Mouse (Mus musculus): ENCODE data around the gene Lrwd1. TPM values are rescaled to one million over a fixed set of nuclear protein-coding genes. Genes with fewer than 3 reads are reported as not detected.

Lrwd1 gene
- polyA plus RNA-seq, 1 experiment from 2014 or later: 37.6 TPM

GRCm38 (mm10) chr5:136108486-136108885 lies 27.4 kb downstream of the Lrwd1 start:
- no peak overlapping the region for H3K9ac ChIP-seq
- no peaks in the 10 kb centered on the region for H3K36me3 ChIP-seq (ENCODE audit: insufficient read depth)
- no peak overlapping the region for H3K27ac ChIP-seq (ENCODE audit: low read depth)
- DNase-seq (no peak), ATAC-seq (ENCODE audit: insufficient read depth) (no peak)
- H3K4me3 ChIP-seq (ENCODE audit: low read depth, low read length): no peak overlapping the region
- H3K4me1 ChIP-seq (ENCODE audit: insufficient read depth): no peaks in the 10 kb centered on the region
- no peak overlapping the region for H3K4me2 ChIP-seq
- H3K27me3 ChIP-seq (ENCODE audit: insufficient read depth, low read length): no peaks in the 10 kb centered on the region
- no peaks in the 10 kb centered on the region for H3K9me3 ChIP-seq (ENCODE audit: low read depth, low read length)
- 42% methylated on average over 2 of the region's 2 CpGs for WGBS
- TF ChIP-seq CTCF (IDR thresholded peaks at IDR 0.05; ENCODE audit: low read depth): no peak

GRCm38 (mm10) chr5:136104511-136104910 lies 31.4 kb downstream of the Lrwd1 start:
- Histone ChIP-seq H3K4me1 (ENCODE audit: insufficient read depth) (no peaks in the 10 kb centered on the region), H3K36me3 (ENCODE audit: insufficient read depth) (no peaks in the 10 kb centered on the region), H3K4me2 (no peak overlapping the region), H3K27ac (ENCODE audit: low read depth) (no peak overlapping the region), H3K4me3 (ENCODE audit: low read depth, low read length) (no peak overlapping the region), H3K9ac (no peak overlapping the region), H3K27me3 (ENCODE audit: insufficient read depth, low read length) (peaks cover 5% of the 10 kb centered on the region; the same call in 1 of the 2 replicates), H3K9me3 (ENCODE audit: low read depth, low read length) (no peaks in the 10 kb centered on the region)
- ATAC-seq (ENCODE audit: insufficient read depth): no peak
- WGBS: 87% methylated on average over 5 of the region's 5 CpGs
- peak; percentile 38 for DNase-seq
- peak; percentile 66 for TF ChIP-seq CTCF (IDR thresholded peaks at IDR 0.05; ENCODE audit: low read depth)

DNA sequence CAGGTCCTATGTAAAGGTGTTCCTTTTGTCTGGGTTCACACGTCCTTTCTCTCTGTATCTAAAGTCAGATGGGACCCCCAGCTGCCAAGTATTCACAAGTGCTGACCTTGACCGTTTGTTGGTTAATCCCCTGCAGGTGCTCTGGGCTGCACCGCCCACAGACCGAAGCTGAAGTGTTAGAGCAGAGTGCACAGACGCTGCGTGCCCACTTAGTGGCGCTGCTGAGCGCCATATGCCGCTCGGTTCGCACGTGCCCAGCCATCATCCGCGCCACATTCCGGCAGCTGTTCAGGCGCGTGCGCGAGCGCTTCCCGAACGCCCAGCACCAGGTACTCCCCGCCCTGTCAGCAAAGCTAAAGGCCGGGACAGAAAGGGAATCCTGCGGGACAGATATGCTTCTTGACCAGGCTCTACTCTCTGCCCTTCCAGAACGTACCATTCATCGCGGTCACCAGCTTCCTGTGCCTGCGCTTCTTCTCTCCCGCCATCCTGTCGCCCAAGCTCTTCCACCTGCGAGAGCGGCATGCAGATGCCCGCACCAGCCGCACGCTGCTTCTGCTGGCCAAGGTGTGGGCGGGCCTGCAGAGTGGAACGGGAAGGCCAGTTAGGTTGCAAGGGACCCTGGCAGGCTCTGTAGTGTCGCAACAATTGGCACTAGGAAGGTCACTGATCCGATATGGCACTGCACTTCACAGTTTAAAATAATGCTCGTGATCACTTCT lies 33.6 kb downstream of the Lrwd1 start:
- H3K9me3 ChIP-seq (ENCODE audit: low read depth, low read length): no peaks in the 10 kb centered on the region
- H3K4me3 ChIP-seq (ENCODE audit: low read depth, low read length): peak overlapping the region; percentile 24
- no peaks in the 10 kb centered on the region for H3K36me3 ChIP-seq (ENCODE audit: insufficient read depth)
- H3K4me2 ChIP-seq: peak overlapping the region; percentile 64
- no peak overlapping the region for H3K27ac ChIP-seq (ENCODE audit: low read depth)
- peaks cover 5% of the 10 kb centered on the region; the same call in 1 of the 2 replicates for H3K27me3 ChIP-seq (ENCODE audit: insufficient read depth, low read length)
- DNase-seq (peak; percentile 89), ATAC-seq (ENCODE audit: insufficient read depth) (peak; percentile 89)
- H3K9ac ChIP-seq: no peak overlapping the region
- H3K4me1 ChIP-seq (ENCODE audit: insufficient read depth): no peaks in the 10 kb centered on the region
- peak; percentile 91 for TF ChIP-seq CTCF (IDR thresholded peaks at IDR 0.05; ENCODE audit: low read depth)
- 5% methylated on average over 41 of the region's 41 CpGs for WGBS

- DNase-seq: no peak
- 69% methylated on average over 10 of the region's 10 CpGs for WGBS
- no peaks in the 10 kb centered on the region for H3K36me3 ChIP-seq (ENCODE audit: insufficient read depth)
- TF ChIP-seq CTCF (IDR thresholded peaks at IDR 0.05; ENCODE audit: low read depth): no peak
- no peaks in the 10 kb centered on the region for H3K4me1 ChIP-seq (ENCODE audit: insufficient read depth)
- no peaks in the 10 kb centered on the region for H3K9me3 ChIP-seq (ENCODE audit: low read depth, low read length)
- H3K4me2 ChIP-seq: no peak overlapping the region
- H3K27ac ChIP-seq (ENCODE audit: low read depth): no peak overlapping the region
- peaks cover 5% of the 10 kb centered on the region; the same call in 1 of the 2 replicates for H3K27me3 ChIP-seq (ENCODE audit: insufficient read depth, low read length)
- ATAC-seq (ENCODE audit: insufficient read depth): no peak
- no peak overlapping the region for H3K9ac ChIP-seq
- H3K4me3 ChIP-seq (ENCODE audit: low read depth, low read length): no peak overlapping the region
Observed at GRCm38 (mm10) chr5:136098536-136098935, 37.3 kb downstream of the Lrwd1 start.

- WGBS: 63% methylated on average over 7 of the region's 7 CpGs
- no peaks in the 10 kb centered on the region for H3K9me3 ChIP-seq (ENCODE audit: low read depth, low read length)
- H3K27me3 ChIP-seq (ENCODE audit: insufficient read depth, low read length): no peaks in the 10 kb centered on the region
- ATAC-seq (ENCODE audit: insufficient read depth): no peak
- no peak for DNase-seq
- H3K36me3 ChIP-seq (ENCODE audit: insufficient read depth): no peaks in the 10 kb centered on the region
- H3K27ac ChIP-seq (ENCODE audit: low read depth): no peak overlapping the region
- no peaks in the 10 kb centered on the region for H3K4me1 ChIP-seq (ENCODE audit: insufficient read depth)
- no peak for TF ChIP-seq CTCF (IDR thresholded peaks at IDR 0.05; ENCODE audit: low read depth)
- no peak overlapping the region for H3K4me3 ChIP-seq (ENCODE audit: low read depth, low read length)
- H3K9ac ChIP-seq: no peak overlapping the region
- H3K4me2 ChIP-seq: no peak overlapping the region
Observed at GRCm38 (mm10) chr5:136095089-136095488, 40.8 kb downstream of the Lrwd1 start.

GRCm38 (mm10) chr5:136094249-136095010 lies 41.4 kb downstream of the Lrwd1 start:
- Histone ChIP-seq H3K36me3 (ENCODE audit: insufficient read depth) (no peaks in the 10 kb centered on the region), H3K27me3 (ENCODE audit: insufficient read depth, low read length) (no peaks in the 10 kb centered on the region), H3K9ac (no peak overlapping the region), H3K4me3 (ENCODE audit: low read depth, low read length) (no peak overlapping the region), H3K9me3 (ENCODE audit: low read depth, low read length) (no peaks in the 10 kb centered on the region), H3K4me1 (ENCODE audit: insufficient read depth) (no peaks in the 10 kb centered on the region), H3K27ac (ENCODE audit: low read depth) (no peak overlapping the region), H3K4me2 (no peak overlapping the region)
- no peak for TF ChIP-seq CTCF (IDR thresholded peaks at IDR 0.05; ENCODE audit: low read depth)
- DNase-seq (no peak), ATAC-seq (ENCODE audit: insufficient read depth) (no peak)
- 64% methylated on average over 8 of the region's 8 CpGs for WGBS

- no peak for TF ChIP-seq CTCF (IDR thresholded peaks at IDR 0.05; ENCODE audit: low read depth)
- no peak overlapping the region for H3K27ac ChIP-seq (ENCODE audit: low read depth)
- H3K4me1 ChIP-seq (ENCODE audit: insufficient read depth): no peaks in the 10 kb centered on the region
- no peaks in the 10 kb centered on the region for H3K27me3 ChIP-seq (ENCODE audit: insufficient read depth, low read length)
- no peak overlapping the region for H3K4me3 ChIP-seq (ENCODE audit: low read depth, low read length)
- WGBS: 55% methylated on average over 5 of the region's 5 CpGs
- DNase-seq: no peak
- H3K36me3 ChIP-seq (ENCODE audit: insufficient read depth): no peaks in the 10 kb centered on the region
- no peak overlapping the region for H3K9ac ChIP-seq
- H3K9me3 ChIP-seq (ENCODE audit: low read depth, low read length): no peaks in the 10 kb centered on the region
- H3K4me2 ChIP-seq: no peak overlapping the region
- no peak for ATAC-seq (ENCODE audit: insufficient read depth)
Observed at GRCm38 (mm10) chr5:136091927-136092326, 43.9 kb downstream of the Lrwd1 start.

Data from lung, embryonic 14.5 days (tissue).